Mouse (Mus musculus): Measurements from ENCODE around the gene Reep3. TPM values are rescaled to one million over a fixed set of nuclear protein-coding genes. Genes with fewer than 3 reads are reported as not detected.
"Not testable (repeated sequence)": the region's sequence is repeated elsewhere in the genome, so short reads cannot be mapped to it uniquely, and the experiment has no call there.

Reep3 gene
- polyA plus RNA-seq, 1 experiment from 2014 or later, result 36.2 TPM

DNA sequence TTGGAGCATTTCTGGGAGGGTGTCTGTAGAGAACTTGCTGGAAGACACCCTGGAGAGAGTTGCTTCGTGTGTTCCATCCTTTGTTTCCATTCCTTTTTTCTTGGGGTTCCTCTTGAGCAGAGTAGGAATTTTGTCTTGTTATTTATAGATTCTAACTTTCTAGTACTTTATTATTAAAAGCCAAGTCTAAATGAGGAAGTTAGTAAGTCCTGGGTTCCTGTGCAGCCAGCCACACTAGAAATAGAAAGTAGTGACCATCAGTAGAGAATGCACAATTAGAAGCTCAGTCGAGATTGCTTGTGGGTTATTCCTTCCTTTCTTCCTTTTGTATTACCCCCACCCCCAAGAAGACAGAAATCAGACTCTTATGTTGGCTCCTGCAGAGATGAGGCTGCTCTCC lies 27.0 kb upstream of the Reep3 start:
- 35% methylated on average over 2 of the region's 2 CpGs for WGBS
- no peak overlapping the region for H3K4me3 ChIP-seq
- H3K27me3 ChIP-seq, result no peaks in the 10 kb centered on the region
- no peak overlapping the region for H3K9ac ChIP-seq
- no peaks in the 10 kb centered on the region for H3K9me3 ChIP-seq
- no peaks in the 10 kb centered on the region for H3K36me3 ChIP-seq
- peaks cover 35% of the 10 kb centered on the region for H3K4me1 ChIP-seq (replicated peaks)
- no peak overlapping the region for H3K4me2 ChIP-seq
- no peak for ATAC-seq (ENCODE audit: low FRiP score, low read depth)
- H3K27ac ChIP-seq (replicated peaks), result no peak overlapping the region

DNA sequence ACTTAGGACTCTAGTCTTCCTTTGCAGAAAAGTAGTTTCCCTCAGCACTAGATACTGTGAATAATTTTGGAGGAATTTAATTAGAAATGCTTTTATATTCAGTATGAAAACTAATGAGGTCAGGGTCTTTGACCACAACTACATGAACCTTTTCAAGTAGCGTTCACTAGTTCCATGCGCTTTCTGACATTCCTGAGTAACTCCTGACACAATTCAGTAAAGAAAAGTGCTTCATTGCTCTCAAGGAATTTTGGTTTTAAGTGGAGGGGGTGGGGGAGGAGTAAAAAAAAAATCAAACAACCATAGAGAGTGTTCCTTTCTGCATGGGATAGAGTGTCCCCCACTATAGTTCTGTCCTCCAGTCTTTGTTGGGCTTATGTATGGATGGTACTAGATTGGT lies 23.9 kb upstream of the Reep3 start:
- WGBS, result 54% methylated on average over 2 of the region's 2 CpGs
- no peaks in the 10 kb centered on the region for H3K27me3 ChIP-seq
- peaks cover 37% of the 10 kb centered on the region for H3K4me1 ChIP-seq (replicated peaks)
- no peak overlapping the region for H3K9ac ChIP-seq
- no peak for ATAC-seq (ENCODE audit: low FRiP score, low read depth)
- no peak overlapping the region for H3K27ac ChIP-seq (replicated peaks)
- H3K36me3 ChIP-seq, result no peaks in the 10 kb centered on the region
- no peaks in the 10 kb centered on the region for H3K9me3 ChIP-seq
- H3K4me3 ChIP-seq, result no peak overlapping the region
- H3K4me2 ChIP-seq, result no peak overlapping the region

DNA sequence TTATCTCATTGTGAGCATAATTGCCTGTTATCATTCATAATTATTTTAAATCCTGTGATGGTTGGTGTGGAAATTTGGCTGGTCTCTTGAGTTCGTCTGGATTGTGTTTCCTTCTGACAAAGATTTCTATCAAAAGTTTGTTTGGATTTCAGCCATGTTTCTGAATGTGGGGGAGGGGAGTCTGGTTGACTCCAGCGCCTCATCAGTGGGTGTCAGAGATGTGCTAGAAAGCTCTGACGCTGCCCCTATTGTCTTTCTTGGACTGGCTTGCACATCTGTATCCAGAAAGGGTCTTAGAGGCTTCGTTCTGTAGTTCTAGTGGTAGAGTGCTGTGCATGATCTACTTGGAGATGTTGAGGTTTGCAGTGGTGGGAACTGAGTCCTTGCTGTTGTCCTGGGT lies 23.4 kb upstream of the Reep3 start:
- H3K4me1 ChIP-seq (replicated peaks), result peaks cover 37% of the 10 kb centered on the region
- H3K4me2 ChIP-seq, result no peak overlapping the region
- no peaks in the 10 kb centered on the region for H3K36me3 ChIP-seq
- no peak overlapping the region for H3K9ac ChIP-seq
- no peaks in the 10 kb centered on the region for H3K9me3 ChIP-seq
- WGBS, result 54% methylated on average over 4 of the region's 4 CpGs
- ATAC-seq (ENCODE audit: low FRiP score, low read depth), result no peak
- no peak overlapping the region for H3K4me3 ChIP-seq
- H3K27me3 ChIP-seq, result no peaks in the 10 kb centered on the region
- no peak overlapping the region for H3K27ac ChIP-seq (replicated peaks)

DNA sequence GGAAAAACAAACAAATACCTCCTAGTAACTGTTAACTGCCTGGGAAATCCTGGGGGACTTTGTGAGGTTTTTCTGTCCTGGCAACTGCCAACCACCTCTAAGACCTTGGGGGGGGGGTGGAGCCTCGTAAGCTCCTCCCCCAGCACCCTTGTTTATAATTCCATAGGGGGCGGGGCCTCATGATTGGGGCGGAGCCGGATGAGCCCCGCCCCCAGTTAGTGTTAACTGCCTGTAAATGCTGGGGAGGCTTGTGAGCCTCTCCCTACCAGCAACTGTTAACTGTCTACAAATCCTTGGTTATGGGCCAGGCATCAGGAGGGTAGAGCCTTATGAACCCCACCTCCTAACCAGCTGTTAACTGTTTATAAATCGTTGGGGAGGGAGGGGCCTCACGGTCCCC lies 22.5 kb upstream of the Reep3 start:
- no peaks in the 10 kb centered on the region for H3K36me3 ChIP-seq
- WGBS, result 68% methylated on average over 7 of the region's 7 CpGs
- H3K4me2 ChIP-seq, result no peak overlapping the region
- no peaks in the 10 kb centered on the region for H3K27me3 ChIP-seq
- peaks cover 43% of the 10 kb centered on the region for H3K4me1 ChIP-seq (replicated peaks)
- H3K9ac ChIP-seq, result no peak overlapping the region
- H3K27ac ChIP-seq (replicated peaks), result no peak overlapping the region
- no peaks in the 10 kb centered on the region for H3K9me3 ChIP-seq
- no peak for ATAC-seq (ENCODE audit: low FRiP score, low read depth)
- no peak overlapping the region for H3K4me3 ChIP-seq

DNA sequence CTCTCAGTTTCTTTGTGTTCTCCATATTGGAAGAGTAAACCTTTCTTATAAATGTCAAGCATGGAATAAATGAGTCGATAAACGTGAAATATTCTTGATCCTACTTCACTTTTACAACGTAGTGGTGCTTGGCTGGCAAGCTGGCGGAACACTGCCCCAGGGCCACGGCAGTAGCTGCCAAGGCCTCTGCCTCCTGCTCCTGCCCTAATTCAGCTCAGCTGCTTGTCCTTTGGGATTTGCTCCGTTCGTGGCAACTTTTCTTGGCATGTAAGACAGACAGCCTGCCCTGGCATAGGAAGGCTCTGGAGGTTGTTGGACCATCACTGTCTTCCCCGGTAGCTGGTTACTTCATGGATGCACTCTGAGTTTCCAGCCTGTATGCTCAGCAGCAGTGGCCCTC lies 19.5 kb upstream of the Reep3 start:
- no peaks in the 10 kb centered on the region for H3K27me3 ChIP-seq

DNA sequence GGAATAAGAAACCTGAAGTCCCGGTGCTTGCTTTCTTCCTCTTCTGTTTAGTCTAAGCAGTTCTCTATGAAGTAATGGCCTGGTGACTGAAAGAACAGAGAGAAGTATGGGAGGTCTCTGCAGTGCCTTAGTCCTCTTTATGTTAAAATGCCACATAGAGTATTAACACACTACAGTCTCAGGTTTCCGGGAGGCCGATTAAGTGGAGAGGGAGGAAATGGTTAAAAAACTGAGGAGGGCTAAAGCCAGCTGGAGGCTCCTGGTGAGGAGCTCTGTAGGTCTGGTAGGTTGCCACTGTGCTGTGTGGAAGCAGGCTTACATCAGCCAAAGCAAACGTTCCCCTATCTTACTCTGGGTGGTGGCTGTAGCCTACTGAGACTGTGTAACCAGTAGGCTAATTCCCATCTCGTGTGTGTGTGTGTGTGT lies 18.9 kb upstream of the Reep3 start:
- Histone ChIP-seq H3K9me3 (no peaks in the 10 kb centered on the region), H3K27me3 (no peaks in the 10 kb centered on the region), H3K27ac (replicated peaks) (peak overlapping the region; percentile 60), H3K4me3 (no peak overlapping the region), H3K9ac (no peak overlapping the region), H3K36me3 (no peaks in the 10 kb centered on the region), H3K4me1 (replicated peaks) (peaks cover 51% of the 10 kb centered on the region), H3K4me2 (no peak overlapping the region)
- WGBS, result 42% methylated on average over 5 of the region's 5 CpGs
- ATAC-seq (ENCODE audit: low FRiP score, low read depth), result no peak

More for the DNA sequence above, 19.5 kb upstream of the Reep3 start:
- H3K4me3 ChIP-seq, result no peak overlapping the region
- no peaks in the 10 kb centered on the region for H3K36me3 ChIP-seq
- no peak overlapping the region for H3K9ac ChIP-seq
- no peak overlapping the region for H3K4me2 ChIP-seq
- no peak for ATAC-seq (ENCODE audit: low FRiP score, low read depth)
- peaks cover 47% of the 10 kb centered on the region for H3K4me1 ChIP-seq (replicated peaks)
- peak overlapping the region; percentile 60; the same call in 1 of the 2 replicates for H3K27ac ChIP-seq (replicated peaks)
- WGBS, result 34% methylated on average over 8 of the region's 8 CpGs
- no peaks in the 10 kb centered on the region for H3K9me3 ChIP-seq

DNA sequence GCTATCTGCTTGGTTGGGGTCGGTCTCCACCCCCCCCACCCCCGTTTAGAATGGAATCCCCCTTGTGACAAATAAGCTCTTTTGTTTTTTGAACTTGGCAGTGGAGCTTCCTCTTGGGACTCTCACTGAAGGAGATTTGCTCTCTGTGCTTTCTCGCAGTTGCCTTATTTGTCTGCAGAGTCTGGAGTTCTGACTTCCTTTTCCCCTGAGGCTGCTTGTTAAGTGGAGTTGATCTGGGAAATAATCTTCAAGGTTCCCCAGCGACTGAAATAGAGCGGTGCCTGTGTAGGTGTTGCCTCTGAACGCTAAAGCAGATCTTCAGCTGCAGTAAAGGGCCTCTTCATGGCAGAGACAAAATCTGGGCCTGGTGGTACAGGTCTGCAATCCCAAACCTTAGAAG lies 18.4 kb upstream of the Reep3 start:
- H3K9ac ChIP-seq, result no peak overlapping the region
- peak overlapping the region; percentile 60 for H3K27ac ChIP-seq (replicated peaks)
- no peaks in the 10 kb centered on the region for H3K9me3 ChIP-seq
- no peaks in the 10 kb centered on the region for H3K27me3 ChIP-seq
- H3K36me3 ChIP-seq, result no peaks in the 10 kb centered on the region
- H3K4me2 ChIP-seq, result no peak overlapping the region
- no peak for ATAC-seq (ENCODE audit: low FRiP score, low read depth)
- WGBS, result 9% methylated on average over 6 of the region's 6 CpGs
- peaks cover 48% of the 10 kb centered on the region for H3K4me1 ChIP-seq (replicated peaks)
- no peak overlapping the region for H3K4me3 ChIP-seq

DNA sequence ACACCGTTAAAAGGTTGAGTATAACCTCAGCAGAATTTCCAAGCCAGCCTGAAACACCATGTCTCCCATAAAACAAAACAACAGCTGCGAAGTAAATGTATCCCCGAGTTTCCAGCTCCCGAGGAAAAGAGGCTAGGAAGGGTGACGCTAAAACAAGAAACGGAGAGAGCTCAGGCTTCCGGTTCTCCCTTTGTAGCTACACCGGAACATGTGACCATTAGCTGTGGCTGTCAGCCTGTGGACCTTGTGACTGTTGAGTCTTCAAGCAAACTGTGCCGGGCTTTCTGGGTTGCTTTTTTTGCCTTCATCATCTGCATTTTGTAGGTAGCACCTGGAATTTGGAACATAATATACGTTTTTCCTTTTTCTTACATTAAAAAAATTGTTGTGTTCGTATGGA lies 17.1 kb upstream of the Reep3 start:
- WGBS, result 91% methylated on average over 11 of the region's 11 CpGs

DNA sequence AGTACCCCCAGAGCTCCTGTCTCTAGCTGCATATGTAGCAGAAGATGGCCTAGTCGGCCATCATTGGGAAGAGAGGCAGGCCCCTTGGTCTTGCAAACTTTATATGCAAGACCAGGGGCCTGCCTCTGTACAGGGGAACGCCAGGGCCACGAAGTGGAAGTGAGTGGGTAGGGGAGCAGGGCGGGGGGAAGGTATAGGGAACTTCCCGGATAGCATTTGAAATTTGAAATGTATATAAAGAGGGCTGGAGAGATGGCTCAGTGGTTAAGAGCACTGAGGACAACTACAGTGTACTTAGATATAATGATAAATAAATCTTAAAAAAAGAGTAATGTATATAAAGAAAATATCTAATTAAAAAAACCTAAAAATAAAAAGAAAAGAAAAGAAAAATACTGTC lies 16.2 kb upstream of the Reep3 start:
- H3K27me3 ChIP-seq; H3K36me3 ChIP-seq; H3K27ac ChIP-seq (replicated peaks); H3K4me3 ChIP-seq; H3K9me3 ChIP-seq; H3K9ac ChIP-seq; H3K4me2 ChIP-seq; ATAC-seq (ENCODE audit: low FRiP score, low read depth): not testable (repeated sequence)
- peaks cover 46% of the 10 kb centered on the region for H3K4me1 ChIP-seq (replicated peaks)
- 86% methylated on average over 5 of the region's 5 CpGs for WGBS

More for the DNA sequence above, 17.1 kb upstream of the Reep3 start:
- Histone ChIP-seq H3K27ac (replicated peaks) (no peak overlapping the region), H3K4me3 (no peak overlapping the region), H3K36me3 (no peaks in the 10 kb centered on the region), H3K27me3 (no peaks in the 10 kb centered on the region), H3K4me1 (replicated peaks) (peaks cover 43% of the 10 kb centered on the region), H3K9me3 (no peaks in the 10 kb centered on the region), H3K4me2 (no peak overlapping the region), H3K9ac (no peak overlapping the region)
- ATAC-seq (ENCODE audit: low FRiP score, low read depth), result no peak

DNA sequence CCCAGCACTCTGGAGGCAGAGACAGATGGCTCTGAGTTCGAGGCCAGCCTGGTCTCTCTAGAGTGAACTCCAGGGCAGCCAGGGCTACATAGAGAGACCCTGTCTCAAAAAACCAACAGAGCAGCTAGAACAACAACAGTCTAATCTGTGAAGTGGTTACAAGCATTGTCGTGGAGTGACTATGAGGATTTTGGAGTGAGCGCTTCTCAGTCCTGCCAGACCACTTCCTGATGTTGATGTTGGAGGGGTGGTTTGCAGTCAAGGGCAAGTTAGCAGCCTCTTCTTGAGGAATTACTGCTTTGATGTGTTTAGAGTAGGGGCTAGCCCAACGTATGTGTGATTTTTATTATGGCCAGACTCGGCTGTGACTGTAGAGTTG lies 15.0 kb upstream of the Reep3 start:
- H3K9ac ChIP-seq, result no peak overlapping the region
- no peak for ATAC-seq (ENCODE audit: low FRiP score, low read depth)
- H3K27me3 ChIP-seq, result no peaks in the 10 kb centered on the region
- H3K36me3 ChIP-seq, result no peaks in the 10 kb centered on the region
- H3K4me1 ChIP-seq (replicated peaks), result peaks cover 54% of the 10 kb centered on the region
- WGBS, result 90% methylated on average over 5 of the region's 5 CpGs
- no peaks in the 10 kb centered on the region for H3K9me3 ChIP-seq
- H3K4me3 ChIP-seq, result no peak overlapping the region
- H3K27ac ChIP-seq (replicated peaks), result no peak overlapping the region
- no peak overlapping the region for H3K4me2 ChIP-seq

DNA sequence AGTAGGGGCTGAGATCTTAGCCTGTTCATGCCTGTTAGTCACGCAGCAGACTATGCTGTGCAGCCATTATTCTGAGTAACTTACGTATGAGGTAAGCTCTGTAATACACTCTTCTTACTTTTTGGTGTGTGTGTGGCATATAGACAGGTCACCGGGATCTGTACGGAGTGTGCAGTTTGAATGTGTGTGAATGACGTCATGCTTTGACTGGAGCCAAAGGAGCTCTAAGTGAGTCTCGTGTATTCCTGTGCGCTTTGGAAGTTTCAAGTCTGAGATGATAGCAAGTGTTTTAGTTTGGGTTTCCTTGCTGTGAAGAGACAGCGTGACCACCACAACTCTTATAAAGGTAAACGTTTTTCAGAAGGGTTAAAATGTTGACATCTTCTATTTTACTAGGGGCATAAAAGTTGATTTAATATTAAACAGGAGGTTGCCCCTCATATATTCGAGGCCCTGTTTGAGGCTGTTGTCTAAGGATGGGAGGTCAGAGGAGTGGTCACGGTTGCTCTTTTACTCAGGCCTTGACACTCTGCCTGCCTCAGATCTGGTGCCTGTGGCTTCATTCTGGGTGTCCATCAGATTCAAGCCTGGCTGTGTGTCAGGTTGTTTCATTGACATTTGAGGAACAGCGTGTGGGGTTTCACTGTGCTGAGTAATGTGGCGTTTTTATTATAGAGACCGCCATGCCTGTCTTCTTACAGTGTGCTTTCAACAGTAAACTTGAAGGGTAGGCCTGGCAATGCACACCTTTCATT lies 14.5 kb upstream of the Reep3 start:
- Histone ChIP-seq H3K36me3 (no peaks in the 10 kb centered on the region), H3K4me2 (no peak overlapping the region), H3K27ac (replicated peaks) (no peak overlapping the region), H3K4me1 (replicated peaks) (peaks cover 55% of the 10 kb centered on the region), H3K27me3 (no peaks in the 10 kb centered on the region), H3K9me3 (no peaks in the 10 kb centered on the region), H3K4me3 (no peak overlapping the region), H3K9ac (no peak overlapping the region)
- WGBS, result 60% methylated on average over 14 of the region's 14 CpGs
- no peak for ATAC-seq (ENCODE audit: low FRiP score, low read depth)

DNA sequence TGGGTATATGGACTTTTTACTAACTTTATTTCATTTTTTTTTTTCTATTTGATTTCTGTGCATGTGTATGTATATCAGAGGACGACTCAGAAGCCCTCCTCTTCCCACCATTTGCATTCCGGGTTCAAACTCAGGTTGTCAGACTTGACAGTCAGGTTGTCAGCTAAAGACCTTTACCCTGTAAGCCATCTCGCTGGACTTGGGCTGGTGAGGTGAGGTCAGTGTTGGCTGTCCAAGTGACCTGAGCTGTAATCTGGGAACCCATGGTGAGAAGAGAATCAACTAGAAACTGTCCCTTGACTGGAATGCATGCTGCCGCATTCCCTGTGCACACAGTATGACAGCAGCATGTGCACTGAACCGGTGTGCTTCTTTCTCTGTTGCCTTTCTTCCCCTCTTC lies 12.9 kb upstream of the Reep3 start:
- no peaks in the 10 kb centered on the region for H3K27me3 ChIP-seq
- no peak overlapping the region for H3K4me2 ChIP-seq
- no peak for ATAC-seq (ENCODE audit: low FRiP score, low read depth)
- peaks cover 55% of the 10 kb centered on the region for H3K4me1 ChIP-seq (replicated peaks)
- H3K4me3 ChIP-seq, result no peak overlapping the region
- H3K36me3 ChIP-seq, result no peaks in the 10 kb centered on the region
- H3K27ac ChIP-seq (replicated peaks), result no peak overlapping the region
- H3K9me3 ChIP-seq, result no peaks in the 10 kb centered on the region
- H3K9ac ChIP-seq, result no peak overlapping the region
- WGBS, result 82% methylated on average over 5 of the region's 5 CpGs

DNA sequence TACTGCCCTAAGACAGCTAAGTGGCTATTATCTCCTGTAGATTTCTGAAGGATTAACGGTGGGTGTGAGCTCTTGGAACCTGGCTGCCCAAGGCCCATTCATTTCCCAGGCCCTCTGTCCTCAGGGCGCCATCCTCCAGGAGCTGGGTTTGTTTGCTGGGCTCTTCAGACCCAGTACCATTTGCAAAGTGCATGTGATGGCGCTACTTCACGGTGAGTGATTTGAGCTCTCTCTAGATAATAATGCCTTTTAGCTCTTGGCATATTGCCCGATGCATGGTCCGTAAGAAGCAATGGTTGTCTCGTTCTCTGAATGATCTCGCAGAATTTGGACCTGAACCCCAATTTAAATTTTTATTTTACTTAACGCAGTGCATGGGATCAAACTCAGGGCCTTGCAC lies 11.4 kb upstream of the Reep3 start:
- no peaks in the 10 kb centered on the region for H3K9me3 ChIP-seq
- peaks cover 67% of the 10 kb centered on the region for H3K4me1 ChIP-seq (replicated peaks)
- H3K36me3 ChIP-seq, result no peaks in the 10 kb centered on the region
- no peaks in the 10 kb centered on the region for H3K27me3 ChIP-seq
- 45% methylated on average over 9 of the region's 9 CpGs for WGBS
- no peak overlapping the region for H3K4me2 ChIP-seq
- H3K9ac ChIP-seq, result no peak overlapping the region
- H3K4me3 ChIP-seq, result no peak overlapping the region
- no peak for ATAC-seq (ENCODE audit: low FRiP score, low read depth)
- no peak overlapping the region for H3K27ac ChIP-seq (replicated peaks)
